Mouse (Mus musculus) heart, postnatal 0 days (tissue): Measurements from ENCODE around the gene Ifrd2. TPM values are rescaled to one million over a fixed set of nuclear protein-coding genes. Genes with fewer than 3 reads are reported as not detected.

ENCODE experiments used
- ATAC-seq: fragments of 200-750 bp; cut with Nextera tagmentation; 2 replicates; pipeline ENCODE4 v1.8.0; 2017; ENCODE audit warnings: low read depth, moderate number of reproducible peaks, moderate library complexity; ENCODE audit not compliant: insufficient read depth
- DNase-seq: peaks from one replicate; pipeline ENCODE4 v3.0.0-alpha.2; 2016; ENCODE audit warnings: low spot score
- H3K27ac ChIP-seq: fragments of 300-500 bp; sonication (generic); 2 replicates; pipeline ENCODE4 v1.5.1; 2014; ENCODE audit warnings: low read depth, mild to moderate bottlenecking
- H3K27me3 ChIP-seq: fragments of 300-500 bp; sonication (generic); 2 replicates; pipeline ENCODE4 v1.6.1; 2014; ENCODE audit warnings: low read length, mixed read lengths; ENCODE audit not compliant: control insufficient read depth, insufficient read depth
- H3K36me3 ChIP-seq: fragments of 300-500 bp; sonication (generic); replicated peaks from 2 replicates; pipeline ENCODE4 v1.6.1; 2014; ENCODE audit warnings: low read length, mixed read lengths; ENCODE audit not compliant: control insufficient read depth, insufficient read depth
- H3K4me1 ChIP-seq: fragments of 300-500 bp; sonication (generic); 2 replicates; pipeline ENCODE4 v1.6.1; 2014; ENCODE audit warnings: antibody characterized with exemption; ENCODE audit not compliant: control insufficient read depth, insufficient read depth
- H3K4me2 ChIP-seq: fragments of 300-500 bp; sonication (generic); 2 replicates; pipeline ENCODE4 v1.6.1; 2014; ENCODE audit warnings: low read depth, mild to moderate bottlenecking, low read length, moderate library complexity
- H3K4me3 ChIP-seq: fragments of 300-500 bp; sonication (generic); 2 replicates; pipeline ENCODE4 v1.5.1; 2014; ENCODE audit warnings: low read depth, low read length
- H3K9ac ChIP-seq: fragments of 300-500 bp; sonication (generic); replicated peaks from 2 replicates; pipeline ENCODE4 v1.6.1; 2014; ENCODE audit warnings: low read depth, low read length, mixed read lengths
- H3K9me3 ChIP-seq: fragments of 300-500 bp; sonication (generic); replicated peaks from 2 replicates; pipeline ENCODE4 v1.6.1; 2016; ENCODE audit warnings: low read length; ENCODE audit not compliant: control insufficient read depth
- CTCF ChIP-seq: IDR thresholded peaks from 2 replicates; pipeline ENCODE4 v1.5.1; 2016; ENCODE audit warnings: antibody characterized with exemption, control low read depth, low read depth
- EP300 ChIP-seq: IDR thresholded peaks from 2 replicates; pipeline ENCODE4 v1.6.1; 2016; ENCODE audit warnings: antibody characterized with exemption, low read depth
- WGBS: fragments of 180-500 bp; shearing (Covaris S2); extraction: QIAGEN DNeasy Blood & Tissue Kit; methylation state at CpG from one replicate; pipeline ENCODE4 v1.1.7; 2014; 5-methylcytosine and 5-hydroxymethylcytosine counted together
- polyA plus RNA-seq: library from polyadenylated mRNA; unstranded; fragments of >200 nt; fragmentation: Nextera tagmentation; extraction: Ambion mirVana; gene quantifications from 2 replicates; pipeline ENCODE4 v1.2.1, GENCODE M21; 2015
- total RNA-seq: library from RNA; depleted of rRNA; stranded (reverse); fragments of >200 nt; gene quantifications from 2 replicates; pipeline ENCODE4 v1.2.3, GENCODE M21; 2014; ENCODE audit warnings: low replicate concordance

The Ifrd2 gene
- total and polyA plus RNA-seq, 2 experiments from 2014 or later: 28.6 to 31.2 TPM

DNA sequence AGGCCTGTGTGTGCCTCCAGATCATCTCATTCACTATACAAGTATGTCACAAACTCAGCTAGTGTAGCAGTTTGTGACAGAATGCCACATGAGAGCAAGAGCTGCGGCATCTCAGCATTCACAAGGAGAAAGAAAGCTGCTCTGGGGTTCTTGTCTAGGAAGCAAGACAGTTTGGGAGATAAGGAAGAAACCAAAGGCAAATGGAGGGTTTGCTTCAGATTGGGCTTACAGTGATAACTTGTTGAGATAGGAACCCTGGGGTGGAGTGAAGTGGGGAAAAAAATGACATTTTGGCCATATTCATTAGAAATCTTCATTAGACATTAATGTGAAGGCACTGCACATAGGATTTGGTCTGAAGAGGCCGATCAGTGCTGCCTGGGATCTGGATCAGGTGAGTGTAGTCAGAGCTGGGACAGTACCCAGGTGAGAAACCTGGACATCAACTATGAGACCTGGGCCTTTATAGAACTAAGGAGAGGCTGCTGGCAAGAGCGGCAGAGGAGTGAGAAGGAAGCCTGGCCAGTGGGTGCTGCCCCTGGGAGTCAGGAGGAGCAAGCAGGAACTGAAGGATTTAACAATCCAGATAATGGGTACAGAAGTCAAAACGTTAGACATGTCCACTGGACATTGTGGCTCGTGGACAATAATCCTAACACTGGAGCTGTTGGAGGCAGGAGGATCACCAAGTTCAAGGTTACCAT lies 34.6 kb upstream of the Ifrd2 start:
- Histone ChIP-seq H3K27ac (no peak overlapping the region), H3K9me3 (no peaks in the 10 kb centered on the region), H3K27me3 (0 out of 2 replicates have a peak, but pooled peaks cover 8% of the 10 kb centered on the region), H3K4me1 (peaks cover 33% of the 10 kb centered on the region), H3K4me2 (peak overlapping the region; percentile 86; the same call in 1 of the 2 replicates), H3K36me3 (peaks cover 11% of the 10 kb centered on the region), H3K4me3 (no peak overlapping the region), H3K9ac (no peak overlapping the region)
- DNase-seq (no peak), ATAC-seq (no peak)
- WGBS: 82% methylated on average over 5 of the region's 5 CpGs
- TF ChIP-seq EP300 (no peak), CTCF (no peak)

DNA sequence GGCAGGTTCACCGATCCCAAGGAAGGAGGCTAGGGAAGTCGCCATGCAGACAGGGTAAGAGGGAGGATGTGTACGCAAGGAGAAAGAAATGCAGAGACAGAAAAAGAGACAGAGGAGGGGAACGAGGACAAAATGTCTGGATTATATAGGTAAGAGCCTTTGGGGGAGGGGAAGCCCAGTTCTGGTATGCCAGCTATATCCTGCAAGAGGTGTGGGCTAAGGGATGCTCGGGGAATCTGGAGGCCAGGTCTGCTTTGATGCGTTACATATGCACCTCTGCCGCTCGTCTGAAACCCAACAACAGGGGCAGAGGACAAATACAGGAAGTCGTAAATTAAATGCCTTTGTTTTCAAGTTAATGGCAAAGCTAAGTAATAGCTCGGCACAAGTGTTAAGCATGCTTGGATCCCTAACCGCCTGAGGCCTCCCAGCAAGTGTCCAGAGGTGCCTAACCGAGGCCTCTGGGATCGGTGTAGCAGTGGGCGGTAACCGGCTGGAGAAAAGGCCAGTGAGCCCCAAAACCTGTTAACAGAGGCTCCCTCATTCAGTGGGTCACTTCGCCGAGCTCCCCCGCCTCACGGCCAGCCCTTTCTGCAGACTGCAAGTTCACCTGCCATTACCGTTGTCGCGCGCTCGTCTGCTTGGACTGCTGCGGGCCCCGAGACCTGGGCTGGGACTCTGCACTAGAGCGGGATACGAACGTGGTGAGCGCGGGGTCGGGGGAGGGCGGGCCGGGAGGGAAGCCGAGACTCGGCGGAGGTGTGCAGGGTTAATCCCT lies 33.7 kb upstream of the Ifrd2 start:
- TF ChIP-seq CTCF: no peak
- 9% methylated on average over 37 of the region's 37 CpGs for WGBS
- Histone ChIP-seq H3K9me3 (no peaks in the 10 kb centered on the region), H3K36me3 (peaks cover 20% of the 10 kb centered on the region), H3K4me3 (peak overlapping the region; percentile 70), H3K9ac (peak overlapping the region; percentile 52), H3K27ac (peak overlapping the region; percentile 96), H3K27me3 (0 out of 2 replicates have a peak, but pooled peaks cover 7% of the 10 kb centered on the region), H3K4me2 (peak overlapping the region; percentile 86), H3K4me1 (peaks cover 33% of the 10 kb centered on the region)
- ATAC-seq (peak; percentile 19), DNase-seq (no peak)

DNA sequence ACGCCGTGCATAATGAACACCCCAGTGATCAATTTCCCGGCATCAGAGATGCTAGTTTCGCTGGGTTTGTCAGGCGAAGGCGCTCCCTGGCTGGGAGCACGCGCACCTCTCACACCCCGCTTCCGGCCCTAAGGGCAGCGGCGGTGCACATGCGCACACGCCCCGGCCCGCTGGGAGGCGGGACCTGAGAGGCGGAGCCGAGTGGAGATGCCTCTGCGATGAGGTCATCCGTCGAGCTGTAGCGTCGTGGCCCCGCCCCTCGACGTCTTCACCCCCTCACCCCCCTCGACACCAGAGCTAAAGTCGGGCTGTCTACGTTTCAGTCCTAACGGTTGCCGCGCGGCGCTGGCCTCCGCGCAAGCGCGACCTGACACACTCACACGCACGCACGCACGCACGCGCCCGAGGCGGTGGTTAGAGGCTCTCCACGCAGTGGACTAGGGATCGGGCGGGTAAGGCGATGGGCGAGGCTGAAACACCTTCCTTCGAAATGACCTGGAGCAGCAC lies 33.1 kb upstream of the Ifrd2 start:
- Histone ChIP-seq H3K4me1 (peaks cover 33% of the 10 kb centered on the region), H3K27ac (peak overlapping the region; percentile 96), H3K36me3 (peaks cover 26% of the 10 kb centered on the region), H3K9me3 (no peaks in the 10 kb centered on the region), H3K4me2 (peak overlapping the region; percentile 86), H3K4me3 (peak overlapping the region; percentile 70), H3K9ac (peak overlapping the region; percentile 89), H3K27me3 (0 out of 2 replicates have a peak, but pooled peaks cover 7% of the 10 kb centered on the region)
- ATAC-seq (peak; percentile 91), DNase-seq (peak; percentile 97)
- TF ChIP-seq EP300 (no peak), CTCF (peak; percentile 27)
- under 1% methylated on average over 53 of the region's 53 CpGs for WGBS

DNA sequence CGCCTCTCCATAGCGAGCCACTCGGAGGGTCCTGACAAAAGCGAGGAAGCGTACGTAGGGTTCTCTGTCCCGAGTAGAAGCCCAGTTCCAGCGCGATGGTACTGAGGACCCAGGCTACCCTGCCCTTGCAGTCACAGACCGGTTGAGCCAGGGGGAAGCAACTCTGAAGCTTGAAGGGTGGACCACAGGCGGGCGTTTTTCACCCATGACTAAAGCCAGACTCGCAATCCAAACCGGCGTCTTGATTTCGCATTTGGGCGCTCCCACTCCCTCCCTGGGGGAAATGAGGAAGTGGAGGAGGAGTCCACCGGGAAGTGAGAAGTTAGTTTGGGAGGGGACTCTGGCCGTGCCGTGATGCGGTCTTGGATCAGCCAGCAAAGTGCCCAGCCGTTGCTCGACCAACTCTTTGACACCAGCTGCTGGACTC lies 32.4 kb upstream of the Ifrd2 start:
- ATAC-seq (peak; percentile 24), DNase-seq (peak; percentile 88)
- Histone ChIP-seq H3K9ac (peak overlapping the region; percentile 89), H3K9me3 (no peaks in the 10 kb centered on the region), H3K27me3 (0 out of 2 replicates have a peak, but pooled peaks cover 7% of the 10 kb centered on the region), H3K27ac (peak overlapping the region; percentile 96), H3K36me3 (peaks cover 33% of the 10 kb centered on the region), H3K4me2 (peak overlapping the region; percentile 86), H3K4me3 (peak overlapping the region; percentile 70), H3K4me1 (peaks cover 33% of the 10 kb centered on the region)
- TF ChIP-seq CTCF (no peak), EP300 (no peak)
- 0% methylated on average over 23 of the region's 23 CpGs for WGBS

DNA sequence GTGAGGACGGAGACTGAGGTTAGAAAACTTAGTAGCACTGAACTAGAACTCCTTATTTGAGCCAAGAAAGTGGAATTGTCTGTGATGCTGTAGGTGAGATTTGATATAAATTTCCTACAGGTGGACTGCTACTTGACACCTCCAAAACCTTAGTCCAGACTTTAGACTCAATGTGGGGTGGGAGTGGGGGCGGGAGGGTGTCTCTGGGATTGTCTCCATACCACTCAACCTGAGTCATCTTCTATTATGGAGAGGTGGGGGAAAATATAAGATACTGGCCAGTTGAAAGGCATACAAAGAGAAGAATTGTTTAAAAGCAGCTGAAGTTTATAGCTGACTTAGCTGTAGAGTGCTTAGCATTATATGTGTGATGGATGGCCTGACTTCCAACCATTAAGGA lies 31.7 kb upstream of the Ifrd2 start:
- peak overlapping the region; percentile 70 for H3K4me3 ChIP-seq
- H3K4me1 ChIP-seq: peaks cover 33% of the 10 kb centered on the region
- TF ChIP-seq EP300 (no peak), CTCF (no peak)

More for the DNA sequence above, 31.7 kb upstream of the Ifrd2 start:
- Histone ChIP-seq H3K9ac (peak overlapping the region; percentile 89), H3K4me2 (peak overlapping the region; percentile 86), H3K27me3 (0 out of 2 replicates have a peak, but pooled peaks cover under 1% of the 10 kb centered on the region), H3K36me3 (peaks cover 39% of the 10 kb centered on the region), H3K27ac (peak overlapping the region; percentile 96), H3K9me3 (no peaks in the 10 kb centered on the region)
- 3% methylated on average over 2 of the region's 2 CpGs for WGBS
- ATAC-seq (no peak), DNase-seq (no peak)
